Mouse (Mus musculus) spleen, adult 2 months (tissue): ENCODE measurements around the gene Rab40b.

Experiments used
- CTCF ChIP-seq: fragments of 200-500 bp; IDR thresholded peaks from 2 replicates; pipeline ENCODE4 v1.5.1; 2011; ENCODE audit warnings: mild to moderate bottlenecking, inconsistent platforms; ENCODE audit not compliant: insufficient read depth, insufficient read length, insufficient replicate concordance; ENCODE audit errors: extremely low read depth
- POLR2A ChIP-seq: fragments of 200-500 bp; IDR thresholded peaks from 2 replicates; pipeline ENCODE4 v1.6.1; 2011; ENCODE audit warnings: low read depth, low read length, inconsistent platforms

DNA sequence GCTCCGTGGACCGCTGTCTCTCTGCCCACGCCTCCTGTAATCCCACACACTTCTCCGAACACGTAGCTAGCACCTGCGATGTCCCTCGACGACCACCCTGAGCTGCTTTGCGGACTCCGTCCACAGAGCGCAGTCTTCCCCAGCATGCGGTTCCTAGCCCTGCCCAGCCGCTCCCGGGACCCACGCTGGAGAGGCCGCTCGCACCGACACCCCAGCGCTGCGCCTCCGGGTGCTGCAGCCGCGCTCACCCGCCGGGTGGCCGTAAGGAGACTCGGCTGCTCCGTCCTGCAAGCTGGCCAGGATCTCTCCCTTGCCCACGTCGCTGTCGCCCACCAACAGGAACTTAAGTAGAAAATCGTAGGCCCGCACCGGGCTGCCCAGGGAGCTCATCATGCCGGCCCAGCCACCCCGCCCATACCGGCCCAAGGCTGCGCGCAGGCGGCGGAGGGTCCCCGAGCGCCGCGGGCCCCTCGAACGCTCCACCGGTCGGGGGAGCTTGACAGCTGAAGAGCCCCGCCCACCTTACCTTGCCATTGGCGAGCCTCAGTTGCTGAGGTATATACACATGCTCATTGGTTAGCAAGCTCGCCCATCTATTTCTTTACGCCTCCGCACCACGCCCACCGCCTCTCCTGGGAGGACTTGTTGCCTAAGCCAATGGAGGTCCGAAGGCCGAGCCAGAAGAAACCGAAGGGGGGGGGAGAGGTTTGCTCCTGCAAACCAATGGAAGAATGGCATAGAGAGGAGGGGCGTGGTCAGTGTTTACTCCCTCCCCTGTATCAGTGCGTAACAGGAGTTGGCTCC, at the start of gene Rab40b:
- TF ChIP-seq CTCF (no peak), POLR2A (no peak)
